Mouse (Mus musculus) embryonic fibroblast, embryonic 13.5 days (primary cell): ENCODE measurements at regions not wholly inside any gene's neighbourhood (a gene's known extent, or its start where the extent isn't known, plus 50 kb on each side); places are given as distances from the start of the nearest gene placed in this dataset.

Experiments
- H3K27ac ChIP-seq: 2 replicates; pipeline ENCODE4 v1.5.1; 2012; ENCODE audit warnings: low read length, control low read depth, inconsistent platforms; ENCODE audit not compliant: insufficient read depth
- H3K4me1 ChIP-seq: 2 replicates; pipeline ENCODE4 v1.6.1; 2011; ENCODE audit warnings: low read length; ENCODE audit not compliant: control insufficient read depth, insufficient read depth
- H3K4me3 ChIP-seq: 2 replicates; pipeline ENCODE4 v1.5.1; 2011; ENCODE audit warnings: mild to moderate bottlenecking, control low read depth, low read length; ENCODE audit not compliant: insufficient read depth
- CTCF ChIP-seq: IDR thresholded peaks from 2 replicates; pipeline ENCODE4 v1.5.1; 2011; ENCODE audit warnings: mild to moderate bottlenecking, control low read depth, low read length, moderate library complexity, borderline replicate concordance; ENCODE audit not compliant: insufficient read depth
- POLR2A ChIP-seq: IDR thresholded peaks from 2 replicates; pipeline ENCODE4 v1.6.1; 2011; ENCODE audit warnings: low read depth, mild to moderate bottlenecking, control low read depth, low read length, moderate library complexity

GRCm38 (mm10) chrX:11747386-11748121 is 412.6 kb downstream of the Bcor start:
- H3K4me3 ChIP-seq: no peak overlapping the region
- no peak overlapping the region for H3K27ac ChIP-seq
- TF ChIP-seq POLR2A (no peak), CTCF (no peak)
- peaks cover 8% of the 10 kb centered on the region for H3K4me1 ChIP-seq

GRCm38 (mm10) chrX:11748278-11748677 is 411.9 kb downstream of the Bcor start:
- Histone ChIP-seq H3K4me3 (no peak overlapping the region), H3K4me1 (peaks cover 12% of the 10 kb centered on the region), H3K27ac (no peak overlapping the region)
- TF ChIP-seq CTCF (no peak), POLR2A (no peak)

- no peak for TF ChIP-seq CTCF
- TF ChIP-seq POLR2A: no peak
- H3K4me1 ChIP-seq: peaks cover 8% of the 10 kb centered on the region
- H3K27ac ChIP-seq: no peak overlapping the region
- H3K4me3 ChIP-seq: no peak overlapping the region
Observed at GRCm38 (mm10) chrX:11752513-11752912, 407.6 kb downstream of the Bcor start.

GRCm38 (mm10) chrX:11752973-11753590 is 407.1 kb downstream of the Bcor start:
- Histone ChIP-seq H3K27ac (0 out of 2 replicates have a peak overlapping the region, but pooled peaks have one; percentile 14), H3K4me3 (no peak overlapping the region), H3K4me1 (0 out of 2 replicates have a peak, but pooled peaks cover 5% of the 10 kb centered on the region)
- no peak for TF ChIP-seq CTCF
- no peak for TF ChIP-seq POLR2A

- TF ChIP-seq CTCF (no peak), POLR2A (no peak)
- Histone ChIP-seq H3K4me3 (no peak overlapping the region), H3K4me1 (0 out of 2 replicates have a peak, but pooled peaks cover 5% of the 10 kb centered on the region), H3K27ac (no peak overlapping the region)
Observed at GRCm38 (mm10) chrX:11755046-11755445, 405.1 kb downstream of the Bcor start.

- Histone ChIP-seq H3K4me3 (no peak overlapping the region), H3K27ac (no peak overlapping the region), H3K4me1 (no peaks in the 10 kb centered on the region)
- no peak for TF ChIP-seq CTCF
- TF ChIP-seq POLR2A: no peak
Observed at GRCm38 (mm10) chrX:11763351-11764082, 396.6 kb downstream of the Bcor start.

GRCm38 (mm10) chrX:11776236-11776899 is 383.8 kb downstream of the Bcor start:
- TF ChIP-seq POLR2A (no peak), CTCF (no peak)
- H3K4me3 ChIP-seq: no peak overlapping the region
- H3K27ac ChIP-seq: no peak overlapping the region
- no peaks in the 10 kb centered on the region for H3K4me1 ChIP-seq

GRCm38 (mm10) chrX:11795010-11795409 is 365.1 kb downstream of the Bcor start:
- peaks cover 6% of the 10 kb centered on the region; the same call in 1 of the 2 replicates for H3K4me1 ChIP-seq
- H3K4me3 ChIP-seq: no peak overlapping the region
- peak overlapping the region; percentile 62 for H3K27ac ChIP-seq
- TF ChIP-seq CTCF (no peak), POLR2A (no peak)

GRCm38 (mm10) chrX:11797870-11798269 is 362.3 kb downstream of the Bcor start:
- TF ChIP-seq POLR2A (no peak), CTCF (no peak)
- H3K4me3 ChIP-seq: no peak overlapping the region
- peaks cover 6% of the 10 kb centered on the region; the same call in 1 of the 2 replicates for H3K4me1 ChIP-seq
- no peak overlapping the region for H3K27ac ChIP-seq
